ENCODE assay signal across 13 mouse cellular contexts in the genomic region with DNA sequence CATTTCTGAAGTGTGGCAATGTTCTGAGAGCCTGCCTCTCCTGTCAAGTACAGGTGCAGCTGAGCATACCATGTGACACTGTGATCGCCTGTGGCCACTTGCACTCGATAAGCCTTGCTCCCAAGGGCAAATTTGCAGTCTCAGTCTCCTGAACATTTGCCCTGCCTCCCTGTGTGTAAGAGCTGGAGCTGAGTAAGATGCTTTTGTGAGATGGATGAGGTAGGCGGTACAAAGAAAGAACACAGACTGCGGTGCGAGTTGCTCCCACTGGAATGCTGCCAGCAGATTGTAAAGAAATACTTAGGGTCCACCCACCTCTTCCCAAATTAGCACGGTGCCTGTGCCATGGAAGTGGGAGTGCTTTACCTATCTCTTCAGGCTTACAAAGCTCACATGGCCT. TPM values are rescaled to one million over a fixed set of nuclear protein-coding genes. Genes with fewer than 3 reads are reported as not detected.
DNase-seq lines count a peak whose midpoint lies in the region; ATAC-seq lines count a peak whose summit lies in the region.
"Had no signal": no experiment of that assay in that cellular context is flagged by ENCODE, and none has a peak within 500 bp of the region (broad histone marks: within the 10 kb centered on the region; RNA-seq: fewer than 3 reads in every experiment).

No protein-coding gene starts in this region.

- H3K9me3 ChIP-seq in kidney, embryonic 14.5 days (ENCODE audit: control insufficient read depth, low read length), result no peaks in the 10 kb centered on the region
- H3K9me3 ChIP-seq: limb, embryonic 12.5 days had no signal

- 55% methylated on average over 6 of the region's 6 CpGs for whole genome bisulfite sequencing in kidney, embryonic 14.5 days

- H3K9ac ChIP-seq in kidney, embryonic 14.5 days (ENCODE audit: low read depth, low read length), result no peak overlapping the region
- H3K9ac ChIP-seq: limb, embryonic 12.5 days had no signal

- no peak overlapping the region for H3K4me2 ChIP-seq in kidney, embryonic 14.5 days (replicated peaks; ENCODE audit: low read depth, low read length)
- H3K4me2 ChIP-seq: limb, embryonic 12.5 days had no signal

- ATAC-seq in kidney, embryonic 14.5 days (ENCODE audit: low FRiP score, low TSS enrichment), result no peak
- ATAC-seq: activated CD4-positive, CD25-positive, alpha-beta regulatory T cell, adult 4 months; intestine, postnatal 0 days had no signal

- H3K27me3 ChIP-seq in kidney, embryonic 14.5 days (ENCODE audit: control insufficient read depth, insufficient read depth, low read length), result no peaks in the 10 kb centered on the region
- H3K27me3 ChIP-seq: limb, embryonic 12.5 days had no signal

- no peak overlapping the region for H3K27ac ChIP-seq in kidney, embryonic 14.5 days (ENCODE audit: low read depth, low read length)
- H3K27ac ChIP-seq: limb, embryonic 12.5 days; macrophage had no signal

- peaks cover 94% of the 10 kb centered on the region for H3K36me3 ChIP-seq in kidney, embryonic 14.5 days (ENCODE audit: control insufficient read depth, insufficient read depth, low read length)

- 0 out of 2 replicates have a peak, but pooled peaks cover 4% of the 10 kb centered on the region for H3K4me1 ChIP-seq in kidney, embryonic 14.5 days (ENCODE audit: control insufficient read depth, insufficient read depth, low read length)
- H3K4me1 ChIP-seq: limb, embryonic 12.5 days had no signal

- peak; percentile 76 for DNase-seq in layer of hippocampus, adult 11-12 months (ENCODE audit: low spot score)
- DNase-seq in layer of hippocampus, adult 9-10 months (ENCODE audit: low spot score), result no peak
- DNase-seq in frontal cortex, postnatal 25 days (ENCODE audit: low spot score in 2 of 2), result peak; percentile 41 to 66
- DNase-seq in left cerebral cortex, adult 9 months (ENCODE audit: low spot score in 2 of 2), result peak; percentile 90 to 92
- DNase-seq in right cerebral cortex, postnatal 25 days, result peak; percentile 75
- DNase-seq in adrenal gland, postnatal 4 days (ENCODE audit: low spot score in 2 of 2), result no peak
- DNase-seq: cerebellum, postnatal 10 days; gastrocnemius, postnatal 36 days had no signal

- H3K4me3 ChIP-seq in kidney, embryonic 14.5 days (ENCODE audit: low read length), result no peak overlapping the region
- H3K4me3 ChIP-seq: limb, embryonic 12.5 days had no signal

RNA-seq across cellular contexts. Expression of a gene that starts 15.6 kb away (rescaled TPM):
- total RNA-seq in adrenal gland, postnatal 4 days (2021), result 100 to 1,000 TPM; 128 to 133 TPM
- polyA plus RNA-seq in kidney, embryonic 14.5 days (2014; fragmentation: Nextera tagmentation; extraction: Ambion mirVana), result 151 and 210 TPM in 2 replicates

RNA-seq across cellular contexts. Expression of a gene that starts 44.4 kb away (rescaled TPM):
- 1 to 10 TPM; 7.4 to 8.1 TPM for total RNA-seq in adrenal gland, postnatal 4 days (2021)
- polyA plus RNA-seq in kidney, embryonic 14.5 days (2014; fragmentation: Nextera tagmentation; extraction: Ambion mirVana), result 0.40 and 1.6 TPM in 2 replicates

Comparison
In these comparisons a context has a peak if more than half of its experiments do, and no peak if none do; other contexts are left out.
1. DNase-seq: peak in layer of hippocampus, adult 11-12 months (single experiment), frontal cortex, postnatal 25 days (2 of 2), left cerebral cortex, adult 9 months (2 of 2) and right cerebral cortex, postnatal 25 days (single experiment); none in layer of hippocampus, adult 9-10 months (single experiment) and adrenal gland, postnatal 4 days (0 of 2).